Mouse (Mus musculus) kidney, postnatal 36 days (tissue): ENCODE data around the gene Nfil3.

Experiments
- DNase-seq, 2 experiments: peaks; one replicate each; pipeline ENCODE4 v3.0.0; 2021 to 2022; ENCODE audit warnings: mixed read lengths in 2 of 2

The Nfil3 gene

GRCm38 (mm10) chr13:52980951-52981421 is at the start of gene Nfil3:
TSS of gene Nfil3 (minus strand) at chr13:52981073.
- peak; percentile 79 to 90 for DNase-seq

DNA sequence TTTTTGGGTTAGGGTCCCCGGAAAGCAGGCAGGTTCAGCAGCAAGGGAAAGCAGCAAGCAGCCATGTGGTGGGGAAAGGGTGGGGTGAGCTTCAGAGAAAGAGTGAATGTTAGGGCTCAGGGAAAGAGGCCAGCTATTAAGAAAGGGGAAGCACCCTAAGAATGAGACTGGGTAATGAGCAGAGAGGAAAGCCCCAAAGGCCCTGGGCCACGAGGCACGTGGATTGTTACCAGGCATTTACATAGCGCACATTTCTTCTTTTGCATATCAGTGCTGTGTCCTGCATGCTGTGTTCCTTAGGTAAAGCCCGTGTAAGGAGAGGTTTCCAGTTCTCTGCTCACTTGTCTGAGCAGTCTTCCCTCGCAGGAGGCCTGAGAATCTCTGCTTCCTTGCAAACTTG is 43.4 kb upstream of the Nfil3 start:
- DNase-seq: no peak

GRCm38 (mm10) chr13:53020282-53020681 is 39.4 kb upstream of the Nfil3 start:
- DNase-seq: no peak

DNA sequence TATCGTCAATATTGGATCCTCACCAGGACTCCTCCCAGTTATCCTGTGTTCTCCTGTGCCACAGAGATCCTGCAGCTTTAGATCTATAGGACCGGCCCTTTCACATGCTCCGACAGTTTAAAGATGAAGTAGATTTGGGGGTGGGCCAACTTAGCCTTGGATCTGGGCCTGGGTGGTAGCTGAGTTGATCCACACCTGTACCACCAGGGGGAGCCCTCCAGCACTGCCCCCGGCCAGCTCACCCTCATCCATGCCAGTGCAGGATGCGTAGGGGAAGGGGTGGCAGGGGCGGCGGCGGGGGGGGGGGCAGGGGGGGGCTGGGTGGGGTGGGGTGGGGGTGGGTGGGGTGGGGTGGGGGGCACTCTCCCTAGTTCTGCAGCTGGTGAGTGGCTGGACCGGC is 38.7 kb upstream of the Nfil3 start:
- peak in 1 of 2 experiments; percentile 74 for DNase-seq

- DNase-seq: no peak
These were observed 38.1 kb upstream of the Nfil3 start for GRCm38 (mm10) chr13:53018976-53019375.

GRCm38 (mm10) chr13:53017983-53018382 is 37.1 kb upstream of the Nfil3 start:
- DNase-seq: no peak

- DNase-seq: no peak
These were observed 36.2 kb upstream of the Nfil3 start for GRCm38 (mm10) chr13:53017117-53017516.

GRCm38 (mm10) chr13:53011426-53011825 is 30.6 kb upstream of the Nfil3 start:
- no peak for DNase-seq

- peak; percentile 59 to 66 for DNase-seq
These were observed 27.8 kb upstream of the Nfil3 start for GRCm38 (mm10) chr13:53008489-53009184.

GRCm38 (mm10) chr13:53007781-53008180 is 26.9 kb upstream of the Nfil3 start:
- DNase-seq: no peak

DNA sequence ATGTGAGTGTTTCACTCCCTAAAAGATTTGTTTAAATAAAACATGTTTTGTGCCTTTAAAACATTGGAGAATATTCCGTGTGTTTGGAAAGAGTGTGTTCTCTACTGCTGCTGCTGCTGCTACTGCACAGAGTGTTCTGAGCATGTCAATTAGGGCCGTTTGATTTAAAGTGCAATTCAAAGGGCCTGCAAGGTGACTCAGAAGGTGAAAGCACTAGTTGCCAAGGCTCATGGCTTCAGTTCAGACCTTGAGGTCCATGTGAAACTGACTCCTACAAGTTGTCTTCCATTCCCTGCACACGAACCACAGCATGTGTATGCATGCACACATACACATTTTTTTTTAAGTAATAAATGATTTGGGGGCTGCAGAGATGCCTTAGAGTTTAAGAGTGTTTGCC is 22.4 kb upstream of the Nfil3 start:
- DNase-seq: peak; percentile 26 to 55

- no peak for DNase-seq
These were observed 20.6 kb upstream of the Nfil3 start for GRCm38 (mm10) chr13:53001511-53001935.

DNA sequence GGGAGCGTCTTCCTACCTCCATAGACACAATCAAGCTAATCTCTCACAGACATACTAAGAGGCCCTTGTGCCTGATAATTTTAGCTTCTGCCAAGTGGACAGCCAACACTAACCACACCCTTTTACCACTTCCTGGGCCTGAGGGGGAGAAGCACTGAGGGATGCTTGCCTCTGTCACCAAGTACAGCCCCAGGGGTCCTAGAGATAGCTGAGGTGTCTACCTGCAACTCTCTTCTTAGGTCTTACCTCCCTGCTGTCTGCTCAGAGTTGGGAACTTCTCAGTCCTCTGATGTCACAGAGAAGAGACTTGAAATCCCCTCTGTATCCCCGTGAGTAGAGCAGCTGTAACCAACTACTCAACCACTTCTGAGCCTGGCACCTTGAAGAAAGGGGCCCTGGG is 19.6 kb upstream of the Nfil3 start:
- no peak for DNase-seq

DNA sequence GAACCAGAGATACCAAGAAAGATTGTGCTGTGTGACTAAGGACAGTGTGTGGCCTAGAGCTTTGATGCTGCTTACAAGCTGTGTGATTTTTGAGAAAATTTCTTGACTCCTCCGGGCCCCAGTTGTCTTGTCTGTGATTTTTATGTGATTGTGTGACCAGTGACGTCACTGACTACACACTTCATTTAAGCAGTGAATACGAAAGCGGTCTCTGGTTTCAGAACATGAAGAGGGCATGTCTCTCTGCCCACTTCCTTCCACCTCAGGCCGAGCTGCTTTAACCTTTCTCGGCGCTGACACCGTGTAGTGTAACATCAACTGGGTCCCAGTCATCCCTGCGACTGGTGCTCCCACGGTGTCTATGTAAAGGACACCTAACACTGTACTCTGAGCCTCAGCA is 17.7 kb upstream of the Nfil3 start:
- DNase-seq: no peak

DNA sequence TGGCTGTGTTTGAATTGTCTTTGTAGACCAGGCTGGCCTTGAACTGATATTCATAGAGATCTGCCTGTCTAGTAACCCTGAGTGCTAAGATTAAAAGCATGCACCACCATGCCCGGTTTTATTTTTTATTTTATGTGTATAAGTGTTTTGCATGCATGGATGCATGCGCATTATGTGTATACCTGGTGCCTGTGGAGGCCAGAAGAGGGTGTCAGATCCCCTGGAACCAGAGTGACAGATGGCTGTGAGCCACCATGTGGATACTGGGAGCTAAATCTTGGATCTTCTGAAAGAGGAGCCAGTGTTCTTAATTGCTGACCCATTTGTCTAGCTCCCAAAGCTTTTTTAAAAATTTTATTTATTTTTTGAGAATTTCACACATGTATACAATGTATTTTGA is 16.9 kb upstream of the Nfil3 start:
- DNase-seq: no peak

DNA sequence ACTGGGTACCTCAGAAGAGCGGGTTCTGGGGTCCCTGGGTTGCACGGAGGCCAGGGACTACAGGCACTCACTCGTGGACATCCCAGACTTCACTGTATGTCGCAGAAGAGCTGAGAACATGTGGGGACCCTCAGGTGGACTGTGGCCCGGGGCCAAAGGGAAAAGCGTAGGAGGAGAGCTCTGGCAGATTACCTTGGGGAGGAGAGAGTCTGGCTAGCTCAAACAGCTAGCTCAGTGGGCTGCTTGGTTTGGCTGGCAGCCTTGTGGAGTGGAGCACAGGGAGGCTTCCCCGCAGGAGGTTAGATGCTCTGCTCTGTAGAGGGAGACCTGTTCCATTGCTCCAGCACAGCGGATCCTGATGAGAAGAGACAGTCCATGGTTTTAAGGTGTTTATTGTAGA is 15.3 kb upstream of the Nfil3 start:
- DNase-seq: no peak

GRCm38 (mm10) chr13:52994197-52994881 is 13.5 kb upstream of the Nfil3 start:
- DNase-seq: no peak

DNA sequence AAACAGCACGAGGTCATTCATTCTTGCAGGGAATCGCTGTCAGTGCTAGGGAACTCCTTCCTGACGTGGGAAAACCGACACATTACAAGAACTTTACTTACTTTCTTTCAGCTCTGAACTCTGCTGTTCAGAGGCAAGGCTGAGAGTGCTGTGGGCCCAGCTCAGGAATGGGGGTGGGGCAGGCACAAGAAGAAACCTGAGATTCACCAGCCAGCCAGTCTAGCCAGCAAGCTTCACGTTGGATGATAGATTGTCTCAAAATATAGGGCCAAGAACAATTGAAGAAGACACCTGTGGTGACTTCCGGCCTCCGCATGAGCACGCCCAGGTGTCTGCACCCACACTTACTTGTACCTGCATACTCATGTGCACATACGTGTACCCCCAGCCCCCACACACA is 9.3 kb upstream of the Nfil3 start:
- DNase-seq: no peak

DNA sequence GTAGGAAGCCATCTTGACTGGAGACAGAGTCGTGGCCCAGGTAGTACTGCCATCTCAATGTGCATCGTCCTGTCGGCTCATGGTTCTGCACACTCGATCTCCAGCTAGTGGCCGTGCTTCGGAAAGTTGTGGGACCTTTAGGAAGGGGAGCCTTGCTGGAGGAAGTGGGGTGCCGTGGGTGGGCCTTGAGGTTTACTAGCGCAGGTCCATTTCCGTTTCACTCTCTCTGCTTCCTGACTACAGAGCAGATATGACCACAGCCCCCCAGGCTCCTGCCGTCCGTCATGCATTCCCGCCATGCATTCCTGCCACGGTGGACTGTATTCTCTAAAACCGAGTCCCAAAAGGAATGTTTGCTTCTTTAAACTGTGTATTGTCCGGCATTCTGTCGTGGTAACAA is 8.1 kb upstream of the Nfil3 start:
- no peak for DNase-seq

- no peak for DNase-seq
These were observed 7.0 kb upstream of the Nfil3 start for GRCm38 (mm10) chr13:52987880-52988279.

DNA sequence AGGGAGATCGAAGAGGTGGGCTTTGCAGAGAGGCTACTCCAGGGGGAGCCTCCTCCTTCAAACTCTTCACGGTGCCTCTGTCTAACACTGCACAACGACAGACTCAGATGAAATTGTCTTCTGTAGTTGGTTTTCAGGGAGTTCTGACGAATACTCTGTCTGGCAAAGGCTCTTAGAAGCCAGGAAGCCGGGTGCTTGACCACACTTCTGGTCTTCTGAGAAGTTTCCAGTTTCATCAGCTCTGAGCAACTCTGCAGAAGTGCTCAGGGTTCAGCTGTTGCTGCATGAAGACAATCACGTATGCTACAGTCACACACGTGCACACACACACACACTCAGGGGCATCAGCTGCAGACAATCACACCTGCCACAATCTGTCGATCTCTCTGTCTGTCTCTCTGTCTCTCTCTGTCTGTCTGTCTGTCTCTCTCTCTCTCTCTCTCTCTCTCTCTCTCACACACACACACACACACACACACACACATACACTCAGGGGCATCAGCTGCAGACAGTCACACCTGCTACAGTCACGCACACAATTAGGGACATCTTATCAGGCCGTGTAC is 5.4 kb upstream of the Nfil3 start:
- DNase-seq: no peak

DNA sequence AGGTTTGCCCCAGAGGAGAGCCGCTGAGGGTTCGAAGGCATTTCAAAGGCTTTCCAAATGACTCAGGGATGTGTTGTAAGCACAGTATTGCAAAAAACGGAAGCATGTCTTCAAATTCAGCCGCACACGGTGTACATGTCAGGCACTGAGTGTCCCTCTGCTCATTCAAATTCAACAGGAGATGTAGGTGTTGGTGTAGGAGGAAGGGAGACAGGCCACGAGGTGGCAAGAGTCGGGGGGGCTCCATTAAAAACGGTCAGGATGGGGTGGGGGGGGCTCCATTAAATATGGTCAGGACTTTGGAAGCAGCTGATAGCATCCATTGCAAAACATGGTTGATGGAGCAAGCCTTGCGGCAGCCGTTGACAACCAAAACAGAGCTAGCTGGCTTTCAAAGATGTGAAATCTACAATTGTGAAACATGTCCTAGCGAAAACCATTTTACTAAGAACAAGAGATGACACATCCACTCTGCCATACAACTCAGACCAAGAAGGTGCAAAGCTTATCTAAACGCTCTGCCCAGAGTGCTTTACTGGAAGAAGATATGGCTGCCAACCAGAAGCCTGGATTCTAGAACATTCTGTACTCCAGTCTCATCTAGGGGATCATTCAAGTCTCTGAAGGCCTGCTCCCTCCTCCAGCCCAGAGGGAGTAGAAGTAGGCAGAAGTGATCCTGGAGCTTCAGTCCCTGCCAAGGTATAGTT is 4.8 kb upstream of the Nfil3 start:
- DNase-seq: no peak

GRCm38 (mm10) chr13:52982703-52983102 is 1.8 kb upstream of the Nfil3 start:
- peak; percentile 90 to 95 for DNase-seq
